Mouse (Mus musculus) megakaryocyte, embryonic 14.5 days (primary cell): Measurements from ENCODE around the gene Mkks.

Experiments used
- FLI1 ChIP-seq: IDR thresholded peaks from 2 replicates; pipeline ENCODE4 v1.6.1; 2012; ENCODE audit warnings: low read length, inconsistent platforms, mixed read lengths
- GATA1 ChIP-seq: IDR thresholded peaks from 3 replicates; pipeline ENCODE4 v1.6.1; 2012; ENCODE audit warnings: mixed read lengths, low read length, inconsistent platforms, borderline replicate concordance

DNA sequence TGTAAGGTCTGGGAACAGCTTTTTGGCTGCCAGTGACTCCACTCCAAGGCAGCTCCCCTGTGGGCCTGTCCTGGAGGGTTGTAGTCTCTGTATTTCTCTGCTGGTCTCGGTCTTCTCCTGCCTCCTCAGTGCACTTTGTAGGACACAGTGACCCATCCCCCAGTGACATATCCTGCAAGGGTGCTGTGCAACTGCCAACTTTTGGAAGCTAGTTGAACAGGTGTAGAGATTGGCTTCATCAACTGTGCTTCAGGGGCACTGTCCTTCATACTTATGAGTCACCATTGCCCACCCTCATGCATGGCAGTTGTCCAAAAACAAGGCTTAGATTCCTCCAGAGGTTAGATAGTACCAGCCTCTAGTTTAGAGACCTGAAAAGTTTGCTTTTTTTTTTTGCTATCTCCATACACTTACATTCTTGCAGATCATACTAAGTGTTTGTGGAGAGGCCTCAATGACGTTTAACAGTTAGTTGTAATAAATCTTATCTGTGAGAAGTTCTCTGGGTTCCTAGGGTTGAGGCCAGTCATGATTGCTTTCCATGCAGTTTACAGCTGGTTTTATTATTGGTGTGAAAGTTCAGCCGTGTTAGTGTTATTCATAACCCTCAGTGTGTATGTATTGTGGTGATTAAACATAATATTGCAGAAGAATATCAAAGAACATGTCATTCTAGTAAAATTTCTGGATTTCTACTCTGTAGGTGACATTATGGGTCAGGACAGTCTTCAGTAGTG lies 29.2 kb upstream of the Mkks start:
- TF ChIP-seq GATA1 (no peak), FLI1 (no peak)
